Comparison of ENCODE assay signal across 8 mouse cellular contexts in the genomic region with DNA sequence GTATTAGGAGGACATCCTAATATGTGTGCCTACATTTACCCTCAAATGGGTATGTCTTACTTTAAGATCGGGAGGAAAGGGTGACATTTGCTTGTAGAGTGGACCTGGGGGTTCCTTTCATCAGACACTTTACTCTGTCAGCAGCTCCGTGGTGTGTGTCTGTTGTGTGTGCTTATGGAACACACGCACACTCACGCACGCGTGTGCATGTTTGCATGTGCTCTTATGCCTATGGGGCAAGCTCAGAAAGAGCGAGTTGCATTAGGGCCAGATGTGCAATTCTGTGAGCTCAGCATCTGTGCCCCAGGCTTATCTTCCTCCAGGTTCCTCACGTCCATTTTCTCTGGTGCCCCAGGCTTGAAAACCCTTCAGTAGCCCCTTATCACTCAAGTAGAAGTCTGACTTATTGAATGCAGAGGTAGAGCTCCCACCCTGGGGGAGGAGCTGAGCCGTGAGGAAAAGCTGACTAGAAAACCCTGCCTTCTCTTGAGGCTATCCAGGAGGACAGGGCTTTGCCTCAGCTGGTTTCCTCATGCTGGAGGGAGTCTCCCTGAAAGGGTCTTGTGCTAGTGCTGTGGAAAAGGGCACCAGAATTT. TPM values are rescaled to one million over a fixed set of nuclear protein-coding genes. Genes with fewer than 3 reads are reported as not detected.
DNase-seq lines count a peak whose midpoint lies in the region; ATAC-seq and TF ChIP-seq lines count a peak whose summit lies in the region.

No protein-coding gene starts in this region.

- no peaks in the 10 kb centered on the region for H3K9me3 ChIP-seq in kidney, embryonic 14.5 days (ENCODE audit: control insufficient read depth, low read length)
- no peaks in the 10 kb centered on the region for H3K9me3 ChIP-seq in embryonic facial prominence, embryonic 10.5 days
- H3K9me3 ChIP-seq in intestine, postnatal 0 days (ENCODE audit: control insufficient read depth): no peaks in the 10 kb centered on the region
- H3K9me3 ChIP-seq in midbrain, embryonic 15.5 days: no peaks in the 10 kb centered on the region

- H3K27me3 ChIP-seq in kidney, embryonic 14.5 days (ENCODE audit: control insufficient read depth, insufficient read depth, low read length): no peaks in the 10 kb centered on the region
- H3K27me3 ChIP-seq in embryonic facial prominence, embryonic 10.5 days (replicated peaks; ENCODE audit: low read depth, poor library complexity, severe bottlenecking): no peaks in the 10 kb centered on the region
- H3K27me3 ChIP-seq in intestine, postnatal 0 days (replicated peaks; ENCODE audit: control insufficient read depth, insufficient read depth, low read length): no peaks in the 10 kb centered on the region
- H3K27me3 ChIP-seq in midbrain, embryonic 15.5 days (replicated peaks): no peaks in the 10 kb centered on the region

- H3K4me1 ChIP-seq in kidney, embryonic 14.5 days (ENCODE audit: control insufficient read depth, insufficient read depth, low read length): peaks cover 53% of the 10 kb centered on the region
- H3K4me1 ChIP-seq in embryonic facial prominence, embryonic 10.5 days: peaks cover 82% of the 10 kb centered on the region
- H3K4me1 ChIP-seq in intestine, postnatal 0 days (replicated peaks; ENCODE audit: control insufficient read depth, insufficient read depth, low read length): peaks cover 25% of the 10 kb centered on the region; the same call in 1 of the 2 replicates
- peaks cover 59% of the 10 kb centered on the region for H3K4me1 ChIP-seq in midbrain, embryonic 15.5 days

- peak overlapping the region; percentile 98 for H3K4me3 ChIP-seq in kidney, embryonic 14.5 days (ENCODE audit: low read length)
- H3K4me3 ChIP-seq in embryonic facial prominence, embryonic 10.5 days: peak overlapping the region; percentile 96
- H3K4me3 ChIP-seq in intestine, postnatal 0 days (ENCODE audit: low read depth, low read length): peak overlapping the region; percentile 91
- peak overlapping the region; percentile 93 for H3K4me3 ChIP-seq in midbrain, embryonic 15.5 days

- H3K9ac ChIP-seq in kidney, embryonic 14.5 days (ENCODE audit: low read depth, low read length): peak overlapping the region; percentile 99; the same call in 1 of the 2 replicates
- peak overlapping the region; percentile 98; the same call in 1 of the 2 replicates for H3K9ac ChIP-seq in intestine, postnatal 0 days (ENCODE audit: low read depth, low read length)
- peak overlapping the region; percentile 96 for H3K9ac ChIP-seq in midbrain, embryonic 15.5 days

- H3K36me3 ChIP-seq in kidney, embryonic 14.5 days (ENCODE audit: control insufficient read depth, insufficient read depth, low read length): peaks cover 32% of the 10 kb centered on the region
- H3K36me3 ChIP-seq in embryonic facial prominence, embryonic 10.5 days (replicated peaks): peaks cover 60% of the 10 kb centered on the region
- H3K36me3 ChIP-seq in intestine, postnatal 0 days (ENCODE audit: control insufficient read depth, insufficient read depth): peaks cover 23% of the 10 kb centered on the region; the same call in 1 of the 2 replicates
- H3K36me3 ChIP-seq in midbrain, embryonic 15.5 days (replicated peaks): no peaks in the 10 kb centered on the region

- no peak for TF ChIP-seq CTCF in intestine, postnatal 0 days (IDR thresholded peaks at IDR 0.05; ENCODE audit: low read depth)

- peak overlapping the region; percentile 100; the same call in 1 of the 2 replicates for H3K27ac ChIP-seq in kidney, embryonic 14.5 days (ENCODE audit: low read depth, low read length)
- H3K27ac ChIP-seq in embryonic facial prominence, embryonic 10.5 days (replicated peaks): peak overlapping the region; percentile 99
- peak overlapping the region; percentile 100; the same call in 1 of the 2 replicates for H3K27ac ChIP-seq in intestine, postnatal 0 days (ENCODE audit: low read depth, low read length)
- H3K27ac ChIP-seq in midbrain, embryonic 15.5 days: peak overlapping the region; percentile 100

- no peak for DNase-seq in kidney, postnatal 10 days
- DNase-seq in embryonic facial prominence, embryonic 10.5 days (ENCODE audit: low spot score): no peak
- no peak for DNase-seq in right cerebral cortex, postnatal 36 days (ENCODE audit: low spot score in 2 of 2)
- no peak for DNase-seq in adrenal gland, postnatal 10 days

- 61% methylated on average over 9 of the region's 9 CpGs for WGBS in kidney, embryonic 14.5 days
- 64% methylated on average over 9 of the region's 9 CpGs for WGBS in embryonic facial prominence, embryonic 10.5 days
- 45% methylated on average over 9 of the region's 9 CpGs for WGBS in intestine, postnatal 0 days
- WGBS in midbrain, embryonic 15.5 days: 42% methylated on average over 9 of the region's 9 CpGs

- peak overlapping the region; percentile 90 for H3K4me2 ChIP-seq in kidney, embryonic 14.5 days (replicated peaks; ENCODE audit: low read depth, low read length)
- H3K4me2 ChIP-seq in intestine, postnatal 0 days (replicated peaks; ENCODE audit: low read depth): peak overlapping the region; percentile 85
- H3K4me2 ChIP-seq in midbrain, embryonic 15.5 days: peak overlapping the region; percentile 72

- no peak for ATAC-seq in kidney, embryonic 14.5 days (ENCODE audit: low FRiP score, low TSS enrichment)
- ATAC-seq in intestine, postnatal 0 days: no peak
- ATAC-seq in midbrain, embryonic 15.5 days (replicated peaks): no peak
- no peak for ATAC-seq in monocyte, adult 5-6 weeks (replicated peaks; ENCODE audit: insufficient number of reproducible peaks, low FRiP score, low TSS enrichment, poor library complexity, severe bottlenecking)

RNA-seq across cellular contexts. Expression of a gene that starts 3.4 kb away (rescaled TPM):
- polyA plus RNA-seq in kidney, embryonic 14.5 days (2014; fragmentation: Nextera tagmentation; extraction: Ambion mirVana): 28.3 and 35.6 TPM in 2 replicates
- polyA plus RNA-seq in embryonic facial prominence, embryonic 10.5 days (2016; fragmentation: Nextera tagmentation; extraction: Ambion mirVana): 19.5 and 20.9 TPM in 2 replicates
- 16.7 and 17.1 TPM in 2 replicates for polyA plus RNA-seq in intestine, postnatal 0 days (2015; fragmentation: Nextera tagmentation; extraction: Ambion mirVana)
- polyA plus RNA-seq in midbrain, embryonic 15.5 days (2015; fragmentation: Nextera tagmentation; extraction: Ambion mirVana): 29.9 and 30.5 TPM in 2 replicates
- 35.4 to 50.0 TPM (median 39.9 TPM) in 3 replicates for total RNA-seq in monocyte, adult 5-6 weeks (2017)
- 10 to 100 TPM; 37.9 to 41.6 TPM for total RNA-seq in adrenal gland, postnatal 10 days (2021)
